Mouse (Mus musculus): Measurements from ENCODE around the gene Chchd6. TPM values are rescaled to one million over a fixed set of nuclear protein-coding genes. Genes with fewer than 3 reads are reported as not detected.

Chchd6 gene
- polyA plus RNA-seq, 1 experiment: 42.5 TPM

DNA sequence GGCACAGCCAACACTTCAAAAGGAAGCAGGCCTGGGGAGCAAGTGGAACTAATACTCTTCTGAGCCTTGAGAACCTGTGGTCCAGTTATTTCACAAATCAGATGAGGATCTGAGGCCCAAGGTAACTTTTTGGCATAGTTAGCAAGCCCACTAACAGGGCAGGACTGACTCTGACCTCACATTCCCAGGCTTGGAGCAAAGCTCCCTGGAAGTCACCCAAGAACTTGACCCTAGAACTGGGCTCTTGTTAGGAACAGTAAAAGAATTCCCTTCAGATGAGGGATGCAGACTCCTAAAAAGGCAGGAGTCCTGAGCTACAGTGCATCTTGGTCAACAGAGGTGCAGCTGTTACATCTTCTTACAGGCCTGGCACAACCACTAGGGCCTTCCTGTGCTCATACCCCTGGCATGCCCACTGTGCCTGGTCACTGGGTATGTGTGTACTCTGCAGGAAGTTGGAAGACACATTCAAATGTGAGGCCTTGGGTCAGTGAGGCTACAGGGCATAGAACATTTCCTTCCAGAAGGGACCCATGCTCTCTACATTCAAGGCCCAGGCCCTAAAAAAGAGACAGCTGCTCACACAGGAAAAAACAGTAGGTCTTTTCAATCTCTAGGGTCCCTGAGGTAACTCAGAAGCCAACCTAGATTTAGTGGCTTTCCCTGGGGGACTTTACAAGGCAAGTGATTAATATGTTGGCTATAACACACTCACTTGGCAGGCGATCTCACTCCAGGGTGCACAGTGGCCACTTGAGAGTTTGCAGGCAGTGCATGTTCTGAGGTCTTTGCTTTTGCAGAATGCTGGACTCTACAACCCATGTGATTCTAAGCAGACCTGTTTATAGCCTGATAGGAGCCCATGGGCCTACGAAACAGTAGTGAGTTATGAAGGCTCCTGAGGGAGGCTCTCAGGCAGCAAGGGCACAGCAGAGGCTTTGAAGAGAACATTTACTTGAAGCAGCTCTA, 191.9 kb downstream of the Chchd6 start:
- Histone ChIP-seq H3K4me1 (peaks cover 13% of the 10 kb centered on the region), H3K27me3 (replicated peaks) (peaks cover 69% of the 10 kb centered on the region), H3K36me3 (replicated peaks; ENCODE audit: low read length) (peaks cover 2% of the 10 kb centered on the region), H3K9me3 (no peaks in the 10 kb centered on the region), H3K4me3 (replicated peaks) (no peak overlapping the region)
- TF ChIP-seq FLI1 (IDR thresholded peaks at IDR 0.05; ENCODE audit: low read length) (no peak), GATA1 (IDR thresholded peaks at IDR 0.05; ENCODE audit: borderline replicate concordance, low read length) (no peak)

DNA sequence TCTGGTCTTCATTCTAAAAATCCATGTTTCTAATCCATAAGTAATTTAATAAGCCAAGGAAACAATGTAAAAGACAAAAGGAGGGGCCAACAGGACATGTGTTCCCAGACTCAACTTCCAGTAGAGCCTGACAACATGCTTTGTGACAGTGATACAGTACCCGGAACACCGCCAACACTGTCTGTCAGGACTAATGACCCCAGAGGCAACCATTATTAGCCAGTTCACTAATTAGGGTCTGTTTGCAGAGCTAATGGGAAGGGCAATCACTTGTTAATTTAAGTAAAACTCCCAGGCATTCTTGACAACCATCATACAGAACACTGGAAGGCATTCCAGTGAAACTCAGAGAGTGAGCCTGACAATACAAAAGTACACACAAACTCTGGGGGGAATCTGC, 193.0 kb downstream of the Chchd6 start:
- no peak for TF ChIP-seq FLI1 (IDR thresholded peaks at IDR 0.05; ENCODE audit: low read length)
- no peak for TF ChIP-seq GATA1 (IDR thresholded peaks at IDR 0.05; ENCODE audit: borderline replicate concordance, low read length)
- Histone ChIP-seq H3K36me3 (replicated peaks; ENCODE audit: low read length) (peaks cover 2% of the 10 kb centered on the region), H3K9me3 (no peaks in the 10 kb centered on the region), H3K4me1 (peaks cover 9% of the 10 kb centered on the region), H3K27me3 (replicated peaks) (peaks cover 62% of the 10 kb centered on the region), H3K4me3 (replicated peaks) (no peak overlapping the region)

DNA sequence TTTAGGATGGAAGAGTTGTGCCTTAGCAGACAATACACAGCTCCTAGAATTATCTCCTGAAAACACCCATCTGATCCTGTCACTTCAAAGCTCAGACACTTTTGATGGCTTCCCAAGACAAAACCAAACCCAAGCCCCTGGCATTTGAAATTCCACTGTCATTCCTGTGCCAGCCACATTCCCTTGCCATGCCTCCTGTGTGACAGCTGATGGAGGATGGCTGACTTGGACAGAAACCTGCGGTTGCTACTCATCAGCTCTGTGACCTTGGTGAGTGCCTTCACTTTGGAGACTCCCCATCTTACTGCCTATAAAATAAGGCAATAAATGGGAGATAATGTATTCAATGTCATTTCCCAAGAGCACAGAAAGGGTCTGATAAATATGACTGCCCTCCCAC, 195.9 kb downstream of the Chchd6 start:
- peaks cover 9% of the 10 kb centered on the region for H3K4me1 ChIP-seq
- no peak overlapping the region for H3K4me3 ChIP-seq (replicated peaks)
- peaks cover 57% of the 10 kb centered on the region for H3K27me3 ChIP-seq (replicated peaks)
- no peaks in the 10 kb centered on the region for H3K9me3 ChIP-seq
- TF ChIP-seq FLI1 (IDR thresholded peaks at IDR 0.05; ENCODE audit: low read length): no peak
- no peak for TF ChIP-seq GATA1 (IDR thresholded peaks at IDR 0.05; ENCODE audit: borderline replicate concordance, low read length)
- H3K36me3 ChIP-seq (replicated peaks; ENCODE audit: low read length): no peaks in the 10 kb centered on the region

DNA sequence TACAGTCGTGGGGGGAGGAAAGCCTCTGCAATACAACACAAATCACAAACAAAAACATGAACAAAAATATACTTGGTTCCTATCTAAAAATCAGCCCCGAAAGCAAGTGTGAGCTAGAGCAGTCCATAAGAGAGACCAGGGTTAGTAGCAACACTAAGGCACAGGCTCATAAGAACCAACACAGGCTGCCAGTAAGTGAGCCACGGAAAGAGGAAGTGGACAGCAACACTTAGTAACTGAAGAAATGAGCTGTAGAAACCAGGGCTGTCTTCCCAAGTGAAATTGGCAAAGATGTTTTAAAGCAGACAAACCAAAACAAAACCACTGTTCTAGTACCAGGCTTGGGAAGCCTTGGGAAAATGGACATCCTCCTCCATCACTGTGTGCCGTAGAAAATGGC, 197.5 kb downstream of the Chchd6 start:
- peaks cover 18% of the 10 kb centered on the region for H3K4me1 ChIP-seq
- no peaks in the 10 kb centered on the region for H3K9me3 ChIP-seq
- H3K4me3 ChIP-seq (replicated peaks): no peak overlapping the region
- TF ChIP-seq FLI1 (IDR thresholded peaks at IDR 0.05; ENCODE audit: low read length) (no peak), GATA1 (IDR thresholded peaks at IDR 0.05; ENCODE audit: borderline replicate concordance, low read length) (no peak)
- peaks cover 62% of the 10 kb centered on the region for H3K27me3 ChIP-seq (replicated peaks)
- no peaks in the 10 kb centered on the region for H3K36me3 ChIP-seq (replicated peaks; ENCODE audit: low read length)

DNA sequence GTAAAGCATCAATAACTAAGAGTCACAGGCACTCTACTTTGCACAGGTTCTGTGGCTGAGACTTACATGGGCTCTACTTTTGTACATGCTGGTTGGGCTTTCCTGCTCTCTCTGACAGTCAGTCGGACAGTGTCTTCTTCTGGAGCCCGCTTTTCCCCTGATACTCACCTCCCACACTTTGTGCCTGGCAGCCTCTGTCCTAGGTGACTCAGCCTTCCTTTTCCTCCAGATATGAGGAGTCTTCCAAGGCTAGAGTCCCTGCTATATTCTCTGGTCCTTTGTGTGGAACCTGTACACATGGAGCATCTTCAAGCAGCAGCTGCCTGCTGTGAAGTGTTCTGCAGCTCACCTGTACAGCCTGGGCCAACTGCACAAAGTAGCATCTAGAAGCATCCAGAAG, 201.6 kb downstream of the Chchd6 start:
- TF ChIP-seq FLI1 (IDR thresholded peaks at IDR 0.05; ENCODE audit: low read length): no peak
- no peak for TF ChIP-seq GATA1 (IDR thresholded peaks at IDR 0.05; ENCODE audit: borderline replicate concordance, low read length)
- H3K9me3 ChIP-seq: no peaks in the 10 kb centered on the region
- H3K36me3 ChIP-seq (replicated peaks; ENCODE audit: low read length): no peaks in the 10 kb centered on the region
- peaks cover 18% of the 10 kb centered on the region for H3K4me1 ChIP-seq
- no peak overlapping the region for H3K4me3 ChIP-seq (replicated peaks)
- H3K27me3 ChIP-seq (replicated peaks): peaks cover 59% of the 10 kb centered on the region

DNA sequence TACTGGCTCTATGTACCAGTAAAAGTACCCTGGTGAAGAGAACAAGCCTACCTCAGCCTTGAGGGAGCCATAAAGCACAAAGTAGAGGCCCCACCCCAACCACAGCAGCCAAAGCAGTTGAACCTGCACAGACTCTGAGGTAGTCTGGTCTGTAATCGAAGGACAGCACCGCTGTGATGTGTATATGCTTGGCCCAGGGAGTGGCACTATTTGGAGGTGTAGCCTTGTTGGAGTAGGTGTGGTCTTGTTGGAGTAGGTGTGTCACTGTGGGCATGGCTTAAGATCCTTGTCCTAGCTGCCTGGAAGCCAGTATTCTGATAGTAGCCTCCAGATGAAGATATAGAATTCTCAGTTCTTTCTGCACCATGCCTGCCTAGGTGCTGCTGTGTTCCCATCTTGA, 203.2 kb downstream of the Chchd6 start:
- Histone ChIP-seq H3K36me3 (replicated peaks; ENCODE audit: low read length) (no peaks in the 10 kb centered on the region), H3K27me3 (replicated peaks) (peaks cover 70% of the 10 kb centered on the region)
- TF ChIP-seq GATA1 (IDR thresholded peaks at IDR 0.05; ENCODE audit: borderline replicate concordance, low read length): no peak
- no peak for TF ChIP-seq FLI1 (IDR thresholded peaks at IDR 0.05; ENCODE audit: low read length)

DNA sequence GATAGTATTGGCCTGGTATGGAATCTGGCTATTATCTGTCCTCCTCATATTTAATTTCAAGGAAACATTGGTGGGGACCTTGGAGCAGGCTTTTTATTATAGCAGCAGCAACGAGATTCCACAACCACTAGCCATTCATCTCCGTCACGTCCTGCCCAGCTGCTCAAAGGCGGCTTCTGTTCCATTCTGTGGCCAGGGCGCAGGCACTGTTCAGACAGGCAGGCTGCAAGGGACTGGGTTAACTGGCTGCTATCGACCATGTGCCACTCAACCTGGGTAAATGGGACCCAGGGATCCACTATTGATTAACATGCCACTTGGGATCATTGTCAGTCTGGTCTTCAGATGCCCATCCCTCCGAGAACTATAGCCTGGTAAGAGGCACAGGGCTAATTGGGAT, 205.7 kb downstream of the Chchd6 start:
- Histone ChIP-seq H3K9me3 (no peaks in the 10 kb centered on the region), H3K4me1 (peaks cover 11% of the 10 kb centered on the region), H3K27me3 (replicated peaks) (peaks cover 67% of the 10 kb centered on the region), H3K36me3 (replicated peaks; ENCODE audit: low read length) (no peaks in the 10 kb centered on the region), H3K4me3 (replicated peaks) (no peak overlapping the region)
- no peak for TF ChIP-seq FLI1 (IDR thresholded peaks at IDR 0.05; ENCODE audit: low read length)
- TF ChIP-seq GATA1 (IDR thresholded peaks at IDR 0.05; ENCODE audit: borderline replicate concordance, low read length): no peak

More for the DNA sequence above, 203.2 kb downstream of the Chchd6 start:
- Histone ChIP-seq H3K9me3 (no peaks in the 10 kb centered on the region), H3K4me3 (replicated peaks) (no peak overlapping the region), H3K4me1 (peaks cover 14% of the 10 kb centered on the region)

DNA sequence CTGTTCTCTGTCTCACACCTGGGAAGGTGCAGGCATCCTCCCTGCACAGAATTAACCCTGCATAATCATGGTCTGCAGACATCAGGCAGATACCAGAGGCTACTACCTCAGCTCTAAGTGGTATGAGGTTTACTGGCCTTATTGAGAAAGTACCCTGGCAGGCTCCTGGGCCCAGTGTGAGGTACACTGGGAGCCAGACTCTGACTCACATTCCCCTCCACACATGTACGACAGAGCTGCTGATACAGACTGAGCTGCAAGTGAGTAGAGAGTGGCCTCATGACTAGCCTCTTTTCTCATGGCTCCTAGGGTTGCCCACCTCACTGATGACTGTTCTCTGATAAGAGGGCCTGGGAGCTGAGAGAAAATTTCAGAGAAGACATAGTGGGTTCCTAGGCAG, 208.5 kb downstream of the Chchd6 start:
- no peak for TF ChIP-seq GATA1 (IDR thresholded peaks at IDR 0.05; ENCODE audit: borderline replicate concordance, low read length)
- TF ChIP-seq FLI1 (IDR thresholded peaks at IDR 0.05; ENCODE audit: low read length): no peak
- H3K4me1 ChIP-seq: no peaks in the 10 kb centered on the region
- no peak overlapping the region for H3K4me3 ChIP-seq (replicated peaks)
- H3K9me3 ChIP-seq: no peaks in the 10 kb centered on the region
- peaks cover 69% of the 10 kb centered on the region for H3K27me3 ChIP-seq (replicated peaks)
- H3K36me3 ChIP-seq (replicated peaks; ENCODE audit: low read length): peaks cover 2% of the 10 kb centered on the region

DNA sequence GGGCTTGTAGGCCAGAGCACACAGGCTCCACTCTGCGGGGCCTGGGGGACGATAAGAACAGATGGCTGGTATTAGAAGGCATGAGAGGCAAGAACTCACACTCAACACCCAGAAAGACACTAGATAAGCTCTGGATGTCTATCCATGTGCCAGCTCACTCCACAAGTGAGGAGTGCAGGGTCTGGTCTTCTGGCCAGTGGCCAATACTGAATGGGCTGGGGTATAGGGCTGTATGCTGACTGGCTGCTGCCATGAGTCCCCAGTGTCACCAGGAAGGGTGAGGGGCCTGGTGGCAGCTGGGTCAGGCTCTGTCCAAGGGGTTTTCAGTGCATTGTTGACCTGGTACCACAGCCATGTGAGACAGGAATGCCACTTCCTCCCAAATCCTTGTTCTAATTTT, 210.8 kb downstream of the Chchd6 start:
- Histone ChIP-seq H3K4me1 (no peaks in the 10 kb centered on the region), H3K9me3 (no peaks in the 10 kb centered on the region), H3K4me3 (replicated peaks) (no peak overlapping the region), H3K36me3 (replicated peaks; ENCODE audit: low read length) (peaks cover 2% of the 10 kb centered on the region), H3K27me3 (replicated peaks) (peaks cover 71% of the 10 kb centered on the region)
- TF ChIP-seq GATA1 (IDR thresholded peaks at IDR 0.05; ENCODE audit: borderline replicate concordance, low read length) (no peak), FLI1 (IDR thresholded peaks at IDR 0.05; ENCODE audit: low read length) (no peak)

DNA sequence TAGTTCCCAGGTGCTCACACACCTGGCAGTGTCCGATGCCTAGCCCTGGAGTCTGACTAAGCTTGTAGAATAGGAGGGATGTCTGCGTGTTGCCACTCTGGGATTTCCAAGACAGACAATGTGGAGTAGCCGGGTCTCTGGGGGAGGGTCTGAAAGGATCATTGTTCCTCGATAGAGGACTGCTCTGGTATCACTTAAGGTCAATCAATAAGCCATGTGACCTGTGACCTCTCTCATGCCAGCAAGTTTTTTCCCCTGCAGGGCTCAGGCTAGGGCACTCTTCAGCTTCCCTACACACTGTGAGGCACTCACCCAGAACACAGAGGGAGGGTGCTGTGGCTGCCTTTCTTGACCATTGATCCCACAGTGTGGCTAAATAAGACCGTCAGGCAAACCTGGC, 213.6 kb downstream of the Chchd6 start:
- Histone ChIP-seq H3K4me3 (replicated peaks) (no peak overlapping the region), H3K9me3 (no peaks in the 10 kb centered on the region), H3K36me3 (replicated peaks; ENCODE audit: low read length) (peaks cover 2% of the 10 kb centered on the region), H3K4me1 (peaks cover 12% of the 10 kb centered on the region), H3K27me3 (replicated peaks) (peaks cover 79% of the 10 kb centered on the region)
- TF ChIP-seq GATA1 (IDR thresholded peaks at IDR 0.05; ENCODE audit: borderline replicate concordance, low read length) (no peak), FLI1 (IDR thresholded peaks at IDR 0.05; ENCODE audit: low read length) (no peak)

Measured in megakaryocyte, embryonic 14.5 days (primary cell).